Mouse (Mus musculus): ENCODE measurements around the gene Gadd45a. TPM values are rescaled to one million over a fixed set of nuclear protein-coding genes. Genes with fewer than 3 reads are reported as not detected.

Gadd45a gene
- polyA plus RNA-seq, 1 experiment from 2014 or later: 14.5 TPM

GRCm38 (mm10) chr6:67056108-67056888, 19.0 kb upstream of the Gadd45a start:
- no peaks in the 10 kb centered on the region for H3K27me3 ChIP-seq (ENCODE audit: control insufficient read depth, insufficient read depth, low read depth, low read length)
- H3K9me3 ChIP-seq (ENCODE audit: control insufficient read depth, low read length): no peaks in the 10 kb centered on the region
- no peak overlapping the region for H3K27ac ChIP-seq (ENCODE audit: low read length)
- no peaks in the 10 kb centered on the region for H3K36me3 ChIP-seq (ENCODE audit: control insufficient read depth, insufficient read depth, low read length)
- no peak for ATAC-seq (ENCODE audit: low read depth)
- H3K4me1 ChIP-seq (replicated peaks; ENCODE audit: control insufficient read depth, insufficient read depth, low read length): peaks cover 3% of the 10 kb centered on the region; the same call in 1 of the 2 replicates
- H3K4me2 ChIP-seq (ENCODE audit: low read depth, low read length): no peak overlapping the region
- WGBS: 48% methylated on average over 15 of the region's 15 CpGs
- H3K9ac ChIP-seq (ENCODE audit: low read length): no peak overlapping the region
- H3K4me3 ChIP-seq (ENCODE audit: low read length): no peak overlapping the region

- Histone ChIP-seq H3K36me3 (ENCODE audit: control insufficient read depth, insufficient read depth, low read length) (no peaks in the 10 kb centered on the region), H3K27ac (ENCODE audit: low read length) (no peak overlapping the region), H3K27me3 (ENCODE audit: control insufficient read depth, insufficient read depth, low read depth, low read length) (no peaks in the 10 kb centered on the region), H3K4me2 (ENCODE audit: low read depth, low read length) (no peak overlapping the region), H3K9me3 (ENCODE audit: control insufficient read depth, low read length) (no peaks in the 10 kb centered on the region), H3K4me1 (replicated peaks; ENCODE audit: control insufficient read depth, insufficient read depth, low read length) (peaks cover 7% of the 10 kb centered on the region), H3K9ac (ENCODE audit: low read length) (no peak overlapping the region), H3K4me3 (ENCODE audit: low read length) (no peak overlapping the region)
- 42% methylated on average over 1 of the region's 1 CpGs for WGBS
- ATAC-seq (ENCODE audit: low read depth): no peak
Measured at GRCm38 (mm10) chr6:67050063-67050462, 12.8 kb upstream of the Gadd45a start.

DNA sequence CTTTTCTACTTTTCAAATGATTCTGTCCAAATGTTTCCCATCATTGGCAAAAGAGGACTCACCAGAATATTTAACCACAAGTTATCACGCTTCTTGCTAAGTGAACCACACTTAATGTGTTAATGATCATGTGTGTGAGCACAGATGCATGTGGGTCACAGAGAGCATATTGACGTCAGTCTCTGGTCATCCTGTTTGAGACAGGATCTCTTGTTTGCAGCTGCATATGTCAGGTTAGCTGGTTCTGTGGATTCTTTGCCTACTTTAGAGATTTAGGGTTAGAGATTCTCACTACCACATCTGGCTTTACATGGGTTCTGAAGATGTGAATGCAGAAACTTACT, 12.4 kb upstream of the Gadd45a start:
- no peak overlapping the region for H3K4me2 ChIP-seq (ENCODE audit: low read depth, low read length)
- no peaks in the 10 kb centered on the region for H3K9me3 ChIP-seq (ENCODE audit: control insufficient read depth, low read length)
- 36% methylated on average over 2 of the region's 2 CpGs for WGBS
- peaks cover 7% of the 10 kb centered on the region for H3K4me1 ChIP-seq (replicated peaks; ENCODE audit: control insufficient read depth, insufficient read depth, low read length)
- H3K27me3 ChIP-seq (ENCODE audit: control insufficient read depth, insufficient read depth, low read depth, low read length): no peaks in the 10 kb centered on the region
- H3K9ac ChIP-seq (ENCODE audit: low read length): no peak overlapping the region
- H3K36me3 ChIP-seq (ENCODE audit: control insufficient read depth, insufficient read depth, low read length): no peaks in the 10 kb centered on the region
- ATAC-seq (ENCODE audit: low read depth): no peak; the same call in 1 of the 2 replicates
- H3K27ac ChIP-seq (ENCODE audit: low read length): peak overlapping the region; percentile 64
- H3K4me3 ChIP-seq (ENCODE audit: low read length): no peak overlapping the region

DNA sequence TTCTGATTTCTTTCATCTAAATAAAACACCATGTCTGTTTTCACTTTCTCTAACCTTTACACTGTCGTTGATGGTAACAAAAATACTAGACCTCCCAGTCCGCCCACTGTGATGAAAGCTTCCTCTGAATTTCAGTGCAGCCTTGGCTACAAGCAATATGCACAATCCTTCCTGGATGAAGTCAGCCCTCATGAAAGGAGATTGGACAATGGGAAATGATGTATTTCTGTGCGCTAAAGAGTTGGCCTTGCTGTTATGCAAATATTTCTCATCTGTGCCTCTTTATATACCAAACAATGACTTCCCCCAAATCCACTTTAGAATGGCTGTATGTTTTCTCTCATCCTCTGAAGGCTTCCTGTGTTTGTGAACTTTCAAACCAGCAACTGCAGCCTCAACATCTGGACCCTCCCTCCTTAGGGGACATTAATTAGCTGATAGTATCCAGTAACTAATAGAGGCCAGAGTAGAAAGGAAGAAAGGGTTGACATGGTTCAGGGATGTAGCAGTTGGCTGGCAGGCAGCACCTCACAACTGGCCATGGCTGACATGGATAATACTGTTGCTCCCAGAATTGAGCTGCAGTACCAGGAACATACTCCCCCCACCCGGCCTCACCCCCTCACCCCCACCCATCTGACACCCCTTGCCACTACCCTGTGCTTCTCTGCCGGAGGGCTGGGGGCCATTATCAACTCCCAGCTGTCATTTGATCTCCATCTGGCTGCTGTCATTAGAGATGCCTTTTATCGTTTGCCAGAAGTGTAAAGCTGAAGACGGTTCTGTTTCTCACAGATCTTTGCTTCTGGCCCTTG, 11.8 kb upstream of the Gadd45a start:
- ATAC-seq (ENCODE audit: low read depth): peak; percentile 93
- Histone ChIP-seq H3K36me3 (ENCODE audit: control insufficient read depth, insufficient read depth, low read length) (no peaks in the 10 kb centered on the region), H3K9me3 (ENCODE audit: control insufficient read depth, low read length) (no peaks in the 10 kb centered on the region), H3K4me3 (ENCODE audit: low read length) (no peak overlapping the region), H3K4me2 (ENCODE audit: low read depth, low read length) (no peak overlapping the region), H3K27ac (ENCODE audit: low read length) (peak overlapping the region; percentile 64), H3K9ac (ENCODE audit: low read length) (no peak overlapping the region), H3K4me1 (replicated peaks; ENCODE audit: control insufficient read depth, insufficient read depth, low read length) (peaks cover 7% of the 10 kb centered on the region), H3K27me3 (ENCODE audit: control insufficient read depth, insufficient read depth, low read depth, low read length) (no peaks in the 10 kb centered on the region)
- 25% methylated on average over 7 of the region's 7 CpGs for WGBS

DNA sequence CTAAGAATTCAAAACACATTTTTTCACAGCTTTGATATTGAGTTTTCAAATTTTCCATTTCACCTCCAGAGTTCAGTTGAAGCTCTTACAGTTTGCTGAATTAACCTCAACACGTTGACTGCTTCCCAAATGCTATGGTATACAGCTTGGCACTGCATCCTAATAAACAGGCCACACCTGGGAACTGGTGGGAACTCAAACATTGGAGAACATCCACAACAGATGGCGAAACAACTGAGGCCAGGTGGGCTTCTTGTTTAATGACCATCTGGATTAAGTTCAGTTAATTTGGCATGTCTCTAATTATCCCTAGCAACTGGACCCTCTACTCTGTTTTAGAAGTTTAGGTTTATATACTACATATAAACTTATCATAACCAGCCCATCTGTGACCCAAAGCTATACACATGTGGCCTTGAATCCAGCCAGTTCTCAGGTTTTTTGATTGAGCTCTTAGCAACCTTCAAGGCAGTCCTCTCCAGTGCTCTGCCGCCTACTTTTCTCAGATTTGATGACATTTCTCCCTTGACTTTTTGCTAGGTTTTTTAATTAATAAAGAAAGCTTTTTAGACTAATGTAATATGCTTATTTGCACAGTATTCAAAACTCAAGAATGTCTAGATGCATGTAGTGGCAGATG, 10.9 kb upstream of the Gadd45a start:
- Histone ChIP-seq H3K9ac (ENCODE audit: low read length) (no peak overlapping the region), H3K9me3 (ENCODE audit: control insufficient read depth, low read length) (no peaks in the 10 kb centered on the region), H3K27me3 (ENCODE audit: control insufficient read depth, insufficient read depth, low read depth, low read length) (no peaks in the 10 kb centered on the region), H3K27ac (ENCODE audit: low read length) (no peak overlapping the region), H3K4me2 (ENCODE audit: low read depth, low read length) (no peak overlapping the region), H3K36me3 (ENCODE audit: control insufficient read depth, insufficient read depth, low read length) (no peaks in the 10 kb centered on the region), H3K4me3 (ENCODE audit: low read length) (no peak overlapping the region), H3K4me1 (replicated peaks; ENCODE audit: control insufficient read depth, insufficient read depth, low read length) (peaks cover 7% of the 10 kb centered on the region)
- 75% methylated on average over 3 of the region's 3 CpGs for WGBS
- no peak for ATAC-seq (ENCODE audit: low read depth)

DNA sequence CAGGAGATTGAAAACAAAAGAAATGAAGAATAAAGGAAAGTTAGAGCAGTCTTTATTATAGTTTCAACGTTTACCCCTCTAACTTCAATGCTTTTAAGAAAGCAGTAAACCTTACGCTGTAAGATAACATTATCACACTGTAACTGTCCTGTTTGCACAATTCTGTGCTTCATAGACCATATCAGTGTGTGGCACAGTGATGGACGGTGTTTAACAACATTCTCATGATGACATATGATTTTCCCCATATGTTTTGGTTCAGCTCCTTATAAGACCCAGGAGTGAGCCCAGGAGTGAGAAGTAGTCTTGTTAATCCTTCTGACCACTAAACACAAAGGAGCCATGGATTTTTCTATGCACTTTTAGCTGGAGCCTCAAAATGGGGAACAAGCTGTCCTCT, 9.7 kb upstream of the Gadd45a start:
- Histone ChIP-seq H3K4me3 (ENCODE audit: low read length) (no peak overlapping the region), H3K4me1 (replicated peaks; ENCODE audit: control insufficient read depth, insufficient read depth, low read length) (peaks cover 7% of the 10 kb centered on the region), H3K4me2 (ENCODE audit: low read depth, low read length) (no peak overlapping the region), H3K27ac (ENCODE audit: low read length) (no peak overlapping the region), H3K9me3 (ENCODE audit: control insufficient read depth, low read length) (no peaks in the 10 kb centered on the region), H3K36me3 (ENCODE audit: control insufficient read depth, insufficient read depth, low read length) (no peaks in the 10 kb centered on the region), H3K27me3 (ENCODE audit: control insufficient read depth, insufficient read depth, low read depth, low read length) (no peaks in the 10 kb centered on the region), H3K9ac (ENCODE audit: low read length) (no peak overlapping the region)
- 60% methylated on average over 3 of the region's 3 CpGs for WGBS
- no peak for ATAC-seq (ENCODE audit: low read depth)

DNA sequence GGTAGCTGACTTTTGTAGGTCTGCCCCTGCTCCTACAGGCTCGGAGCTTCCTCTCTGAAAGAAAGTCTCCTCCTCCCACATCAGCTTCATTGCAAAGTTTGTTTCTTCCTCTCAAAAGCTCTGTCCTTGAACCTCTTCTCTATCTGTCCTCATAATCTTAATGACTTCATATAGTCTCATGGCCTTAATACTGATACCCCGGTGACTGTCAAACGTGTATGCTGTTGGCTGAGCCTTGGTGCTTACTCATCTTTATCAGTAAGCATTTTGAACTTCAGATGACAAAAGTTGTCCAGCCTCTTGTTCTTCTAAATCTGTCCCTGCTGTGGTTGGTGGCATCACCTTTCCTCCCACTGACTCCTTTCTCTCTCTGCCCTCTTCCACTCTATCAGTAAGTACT, 8.2 kb upstream of the Gadd45a start:
- Histone ChIP-seq H3K27ac (ENCODE audit: low read length) (no peak overlapping the region), H3K4me2 (ENCODE audit: low read depth, low read length) (no peak overlapping the region), H3K27me3 (ENCODE audit: control insufficient read depth, insufficient read depth, low read depth, low read length) (no peaks in the 10 kb centered on the region), H3K9me3 (ENCODE audit: control insufficient read depth, low read length) (no peaks in the 10 kb centered on the region), H3K9ac (ENCODE audit: low read length) (no peak overlapping the region), H3K4me3 (ENCODE audit: low read length) (no peak overlapping the region), H3K36me3 (ENCODE audit: control insufficient read depth, insufficient read depth, low read length) (no peaks in the 10 kb centered on the region), H3K4me1 (replicated peaks; ENCODE audit: control insufficient read depth, insufficient read depth, low read length) (peaks cover 7% of the 10 kb centered on the region)
- ATAC-seq (ENCODE audit: low read depth): no peak
- WGBS: 71% methylated on average over 3 of the region's 3 CpGs

- Histone ChIP-seq H3K9ac (ENCODE audit: low read length) (no peak overlapping the region), H3K4me2 (ENCODE audit: low read depth, low read length) (no peak overlapping the region), H3K27me3 (ENCODE audit: control insufficient read depth, insufficient read depth, low read depth, low read length) (no peaks in the 10 kb centered on the region), H3K4me3 (ENCODE audit: low read length) (no peak overlapping the region), H3K4me1 (replicated peaks; ENCODE audit: control insufficient read depth, insufficient read depth, low read length) (peaks cover 4% of the 10 kb centered on the region), H3K36me3 (ENCODE audit: control insufficient read depth, insufficient read depth, low read length) (no peaks in the 10 kb centered on the region), H3K9me3 (ENCODE audit: control insufficient read depth, low read length) (no peaks in the 10 kb centered on the region), H3K27ac (ENCODE audit: low read length) (no peak overlapping the region)
- 56% methylated on average over 4 of the region's 4 CpGs for WGBS
- ATAC-seq (ENCODE audit: low read depth): no peak
Measured at GRCm38 (mm10) chr6:67040904-67041410, 3.7 kb upstream of the Gadd45a start.

DNA sequence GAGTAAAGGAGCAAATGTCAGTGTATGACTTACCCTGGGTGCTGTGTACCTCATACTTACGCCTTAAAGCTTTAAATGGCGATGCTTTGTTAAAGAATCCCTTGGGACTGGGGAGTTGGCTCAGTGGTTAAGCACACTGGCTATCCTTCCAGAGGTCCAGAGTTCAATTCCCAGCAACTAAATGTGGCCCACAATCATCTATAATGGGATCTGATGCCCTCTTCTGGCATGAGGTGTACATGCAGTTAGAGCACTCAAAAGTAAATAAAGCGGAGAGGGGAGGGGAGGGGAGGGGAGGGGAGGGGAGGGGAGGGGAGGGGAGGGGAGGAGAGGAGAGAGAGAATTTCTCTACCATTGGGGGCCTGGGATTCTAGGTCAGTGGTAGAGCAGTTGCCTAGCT, 1.7 kb upstream of the Gadd45a start:
- Histone ChIP-seq H3K27me3 (ENCODE audit: control insufficient read depth, insufficient read depth, low read depth, low read length) (no peaks in the 10 kb centered on the region), H3K9me3 (ENCODE audit: control insufficient read depth, low read length) (no peaks in the 10 kb centered on the region), H3K4me1 (replicated peaks; ENCODE audit: control insufficient read depth, insufficient read depth, low read length) (peaks cover 11% of the 10 kb centered on the region), H3K4me3 (ENCODE audit: low read length) (no peak overlapping the region), H3K27ac (ENCODE audit: low read length) (no peak overlapping the region), H3K4me2 (ENCODE audit: low read depth, low read length) (no peak overlapping the region), H3K9ac (ENCODE audit: low read length) (no peak overlapping the region), H3K36me3 (ENCODE audit: control insufficient read depth, insufficient read depth, low read length) (no peaks in the 10 kb centered on the region)
- ATAC-seq (ENCODE audit: low read depth): no peak
- WGBS: 97% methylated on average over 2 of the region's 3 CpGs

Measured in lung, embryonic 16.5 days (tissue).